ENCODE assay signal across 8 mouse cellular contexts in genomic region chr7:141168518-141168953, GRCm38 (mm10). TPM values are rescaled to one million over a fixed set of nuclear protein-coding genes. Genes with fewer than 3 reads are reported as not detected.
DNase-seq lines count a peak whose midpoint lies in the region; ATAC-seq lines count a peak whose summit lies in the region.

No protein-coding gene starts in this region.

- no peaks in the 10 kb centered on the region for H3K27me3 ChIP-seq in embryonic facial prominence, embryonic 12.5 days
- no peaks in the 10 kb centered on the region for H3K27me3 ChIP-seq in heart, embryonic 10.5 days (ENCODE audit: insufficient read depth, poor library complexity, severe bottlenecking)
- H3K27me3 ChIP-seq in lung, embryonic 15.5 days: no peaks in the 10 kb centered on the region
- H3K27me3 ChIP-seq in neural tube, embryonic 15.5 days (replicated peaks): no peaks in the 10 kb centered on the region

- peak overlapping the region; percentile 74 for H3K4me2 ChIP-seq in embryonic facial prominence, embryonic 12.5 days (replicated peaks)
- peak overlapping the region; percentile 69 for H3K4me2 ChIP-seq in lung, embryonic 15.5 days
- H3K4me2 ChIP-seq in neural tube, embryonic 15.5 days: peak overlapping the region; percentile 54

- 1% methylated on average over 22 of the region's 22 CpGs for WGBS in embryonic facial prominence, embryonic 12.5 days
- 2% methylated on average over 22 of the region's 22 CpGs for WGBS in heart, embryonic 10.5 days
- under 1% methylated on average over 22 of the region's 22 CpGs for WGBS in lung, embryonic 15.5 days
- 6% methylated on average over 22 of the region's 22 CpGs for WGBS in neural tube, embryonic 15.5 days

- peak overlapping the region; percentile 64; the same call in 1 of the 2 replicates for H3K27ac ChIP-seq in embryonic facial prominence, embryonic 12.5 days
- H3K27ac ChIP-seq in heart, embryonic 10.5 days: peak overlapping the region; percentile 85
- H3K27ac ChIP-seq in lung, embryonic 15.5 days: peak overlapping the region; percentile 85
- 0 out of 2 replicates have a peak overlapping the region, but pooled peaks have one; percentile 4 for H3K27ac ChIP-seq in neural tube, embryonic 15.5 days (replicated peaks)

- H3K36me3 ChIP-seq in embryonic facial prominence, embryonic 12.5 days: peaks cover 25% of the 10 kb centered on the region
- H3K36me3 ChIP-seq in heart, embryonic 10.5 days: peaks cover 28% of the 10 kb centered on the region
- peaks cover 18% of the 10 kb centered on the region for H3K36me3 ChIP-seq in lung, embryonic 15.5 days
- H3K36me3 ChIP-seq in neural tube, embryonic 15.5 days: peaks cover 10% of the 10 kb centered on the region; the same call in 1 of the 2 replicates

- H3K4me3 ChIP-seq in embryonic facial prominence, embryonic 12.5 days: peak overlapping the region; percentile 48
- H3K4me3 ChIP-seq in heart, embryonic 10.5 days: peak overlapping the region; percentile 68
- H3K4me3 ChIP-seq in lung, embryonic 15.5 days: peak overlapping the region; percentile 54
- peak overlapping the region; percentile 37 for H3K4me3 ChIP-seq in neural tube, embryonic 15.5 days (replicated peaks)

- H3K9me3 ChIP-seq in embryonic facial prominence, embryonic 12.5 days: no peaks in the 10 kb centered on the region
- H3K9me3 ChIP-seq in heart, embryonic 10.5 days: no peaks in the 10 kb centered on the region
- no peaks in the 10 kb centered on the region for H3K9me3 ChIP-seq in lung, embryonic 15.5 days
- H3K9me3 ChIP-seq in neural tube, embryonic 15.5 days (replicated peaks): no peaks in the 10 kb centered on the region

- ATAC-seq in embryonic facial prominence, embryonic 12.5 days (ENCODE audit: insufficient number of reproducible peaks, insufficient read depth, low FRiP score, low TSS enrichment): no peak
- ATAC-seq in lung, embryonic 15.5 days (ENCODE audit: borderline replicate concordance, extremely low read depth, low FRiP score, low TSS enrichment): peak; percentile 63
- no peak for ATAC-seq in neural tube, embryonic 15.5 days (ENCODE audit: low FRiP score)

- peaks cover 23% of the 10 kb centered on the region for H3K4me1 ChIP-seq in embryonic facial prominence, embryonic 12.5 days
- peaks cover 37% of the 10 kb centered on the region for H3K4me1 ChIP-seq in heart, embryonic 10.5 days
- peaks cover 34% of the 10 kb centered on the region for H3K4me1 ChIP-seq in lung, embryonic 15.5 days
- peaks cover 25% of the 10 kb centered on the region for H3K4me1 ChIP-seq in neural tube, embryonic 15.5 days

- peak overlapping the region; percentile 73 for H3K9ac ChIP-seq in embryonic facial prominence, embryonic 12.5 days
- H3K9ac ChIP-seq in lung, embryonic 15.5 days: peak overlapping the region; percentile 67
- H3K9ac ChIP-seq in neural tube, embryonic 15.5 days (replicated peaks): peak overlapping the region; percentile 47

- DNase-seq in right cerebral cortex, adult 2 months (ENCODE audit: low spot score in 2 of 2): peak; percentile 65
- DNase-seq in right cerebral cortex, postnatal 4 days: no peak
- DNase-seq in heart, embryonic 10.5 days (ENCODE audit: low spot score): peak; percentile 89
- DNase-seq in kidney, adult 9 months: peak; percentile 79
- peak; percentile 41 for DNase-seq in thymus, postnatal 0 days (ENCODE audit: low spot score)

RNA-seq across cellular contexts. Expression of gene Rnh1, which starts 4.1 kb away (rescaled TPM):
- 87.9 and 88.1 TPM in 2 replicates for polyA plus RNA-seq in embryonic facial prominence, embryonic 12.5 days (2016; fragmentation: Nextera tagmentation; extraction: Ambion mirVana)
- 103 and 105 TPM in 2 replicates for polyA plus RNA-seq in heart, embryonic 10.5 days (2016; fragmentation: Nextera tagmentation; extraction: Ambion mirVana)
- polyA plus RNA-seq in lung, embryonic 15.5 days (2015; fragmentation: Nextera tagmentation; extraction: Ambion mirVana): 143 and 152 TPM in 2 replicates
- polyA plus RNA-seq in neural tube, embryonic 15.5 days (2015; fragmentation: Nextera tagmentation; extraction: Ambion mirVana): 50.0 and 69.8 TPM in 2 replicates
- polyA plus RNA-seq in thymus, postnatal 0 days (2015; fragmentation: Nextera tagmentation; extraction: Ambion mirVana): 71.2 and 72.2 TPM in 2 replicates

RNA-seq across cellular contexts. Expression of gene Hras, which starts 25.3 kb away (rescaled TPM):
- polyA plus RNA-seq in embryonic facial prominence, embryonic 12.5 days (2016; fragmentation: Nextera tagmentation; extraction: Ambion mirVana): 91.0 and 111 TPM in 2 replicates
- polyA plus RNA-seq in heart, embryonic 10.5 days (2016; fragmentation: Nextera tagmentation; extraction: Ambion mirVana): 89.6 and 92.6 TPM in 2 replicates
- 99.9 and 102 TPM in 2 replicates for polyA plus RNA-seq in lung, embryonic 15.5 days (2015; fragmentation: Nextera tagmentation; extraction: Ambion mirVana)
- 166 and 188 TPM in 2 replicates for polyA plus RNA-seq in neural tube, embryonic 15.5 days (2015; fragmentation: Nextera tagmentation; extraction: Ambion mirVana)
- polyA plus RNA-seq in thymus, postnatal 0 days (2015; fragmentation: Nextera tagmentation; extraction: Ambion mirVana): 58.8 and 66.5 TPM in 2 replicates

RNA-seq across cellular contexts. Expression of gene Lrrc56, which starts 25.4 kb away (rescaled TPM):
- polyA plus RNA-seq in embryonic facial prominence, embryonic 12.5 days (2016; fragmentation: Nextera tagmentation; extraction: Ambion mirVana): 12.1 and 13.4 TPM in 2 replicates
- 3.3 and 6.7 TPM in 2 replicates for polyA plus RNA-seq in heart, embryonic 10.5 days (2016; fragmentation: Nextera tagmentation; extraction: Ambion mirVana)
- polyA plus RNA-seq in lung, embryonic 15.5 days (2015; fragmentation: Nextera tagmentation; extraction: Ambion mirVana): 5.8 and 6.9 TPM in 2 replicates
- polyA plus RNA-seq in neural tube, embryonic 15.5 days (2015; fragmentation: Nextera tagmentation; extraction: Ambion mirVana): 9.0 and 9.1 TPM in 2 replicates
- polyA plus RNA-seq in thymus, postnatal 0 days (2015; fragmentation: Nextera tagmentation; extraction: Ambion mirVana): 2.5 and 2.9 TPM in 2 replicates

RNA-seq across cellular contexts. Expression of gene Lmntd2, which starts 45.3 kb away (rescaled TPM):
- 3.9 TPM in 2 replicates for polyA plus RNA-seq in embryonic facial prominence, embryonic 12.5 days (2016; fragmentation: Nextera tagmentation; extraction: Ambion mirVana)
- 1.4 and 2.1 TPM in 2 replicates for polyA plus RNA-seq in heart, embryonic 10.5 days (2016; fragmentation: Nextera tagmentation; extraction: Ambion mirVana)
- 1.1 and 1.3 TPM in 2 replicates for polyA plus RNA-seq in lung, embryonic 15.5 days (2015; fragmentation: Nextera tagmentation; extraction: Ambion mirVana)
- polyA plus RNA-seq in neural tube, embryonic 15.5 days (2015; fragmentation: Nextera tagmentation; extraction: Ambion mirVana): 0.35 and 1.6 TPM in 2 replicates
- polyA plus RNA-seq in thymus, postnatal 0 days (2015; fragmentation: Nextera tagmentation; extraction: Ambion mirVana): 1.1 and 1.8 TPM in 2 replicates

RNA-seq across cellular contexts. Expression of gene Ptdss2, which starts 46.4 kb away (rescaled TPM):
- polyA plus RNA-seq in embryonic facial prominence, embryonic 12.5 days (2016; fragmentation: Nextera tagmentation; extraction: Ambion mirVana): 82.2 and 84.7 TPM in 2 replicates
- polyA plus RNA-seq in heart, embryonic 10.5 days (2016; fragmentation: Nextera tagmentation; extraction: Ambion mirVana): 87.8 and 91.1 TPM in 2 replicates
- 70.1 and 70.6 TPM in 2 replicates for polyA plus RNA-seq in lung, embryonic 15.5 days (2015; fragmentation: Nextera tagmentation; extraction: Ambion mirVana)
- 83.2 and 86.7 TPM in 2 replicates for polyA plus RNA-seq in neural tube, embryonic 15.5 days (2015; fragmentation: Nextera tagmentation; extraction: Ambion mirVana)
- 25.5 and 28.8 TPM in 2 replicates for polyA plus RNA-seq in thymus, postnatal 0 days (2015; fragmentation: Nextera tagmentation; extraction: Ambion mirVana)

Comparison
In these comparisons a context has a peak if more than half of its experiments do, and no peak if none do; other contexts are left out.
1. H3K27ac ChIP-seq: peak in every context shown above with its lines; median percentile 85 in heart, embryonic 10.5 days; 85 in lung, embryonic 15.5 days; 64 in embryonic facial prominence, embryonic 12.5 days; 4 in neural tube, embryonic 15.5 days.